Mouse (Mus musculus): Measurements from ENCODE around the gene Bmpr2.
A peak's percentile ranks its signal among the peaks of the same experiment; 100 is the strongest.
"Not testable (repeated sequence)": the region's sequence is repeated elsewhere in the genome, so short reads cannot be mapped to it uniquely, and the experiment has no call there.

The Bmpr2 gene

DNA sequence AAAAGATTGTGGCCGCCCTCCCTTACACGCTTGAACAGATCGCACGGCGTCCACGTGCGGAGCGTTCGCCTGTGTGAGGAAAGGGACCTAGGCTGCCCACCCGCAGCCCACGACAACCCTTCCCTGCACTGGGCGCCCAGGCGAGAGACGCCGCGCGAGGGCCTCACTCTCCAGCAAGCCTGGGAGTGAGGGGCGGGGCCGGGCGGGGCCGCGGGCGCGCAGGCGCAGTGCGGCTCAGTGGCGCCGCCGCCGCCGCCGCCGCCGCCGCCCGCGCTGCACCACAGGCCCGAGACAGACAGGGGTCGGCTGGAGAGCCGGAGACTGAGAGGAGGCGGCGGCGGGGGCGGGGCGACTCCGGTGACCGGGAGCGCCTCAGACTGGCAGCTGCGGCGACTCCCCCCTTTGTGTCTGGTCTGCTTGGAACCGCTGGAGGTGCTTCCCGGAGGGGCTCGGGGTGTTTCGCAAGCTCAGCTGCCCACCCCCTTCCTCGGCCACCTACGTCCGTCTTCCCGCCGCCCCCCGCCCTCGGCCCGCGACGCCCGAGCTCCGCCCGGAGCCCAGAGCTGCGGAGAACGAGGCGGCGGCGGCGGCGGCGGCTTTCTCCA, at the start of gene Bmpr2:
TSS of gene Bmpr2 (plus strand) at position 237 of the 605 bp plus-strand sequence.
- DNase-seq (ENCODE audit: low read depth, low spot score) = peak; percentile 87

DNA sequence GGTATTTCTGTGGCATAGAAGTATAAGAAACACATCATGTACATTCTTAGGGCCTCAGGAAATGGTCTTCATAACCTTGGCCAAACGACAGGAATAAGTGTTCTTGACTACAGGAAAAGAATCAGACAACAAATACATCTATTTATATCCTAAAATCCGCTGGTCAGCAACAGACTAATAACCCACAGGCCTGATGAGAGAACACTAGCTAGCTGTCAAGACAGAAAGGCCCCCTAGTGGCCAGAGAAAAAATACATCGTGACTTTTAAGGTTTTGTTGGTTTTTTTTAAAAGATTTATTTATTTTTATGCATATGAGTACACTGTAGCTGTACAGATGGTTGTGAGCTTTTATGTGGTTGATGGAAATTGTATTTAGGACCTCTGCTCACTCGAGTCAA, 43.3 kb upstream of the Bmpr2 start:
- peak; percentile 48 for DNase-seq (ENCODE audit: low read depth, low spot score)

GRCm38 (mm10) chr1:59725661-59726060, 37.5 kb upstream of the Bmpr2 start:
- DNase-seq (ENCODE audit: low read depth, low spot score) = no peak

DNA sequence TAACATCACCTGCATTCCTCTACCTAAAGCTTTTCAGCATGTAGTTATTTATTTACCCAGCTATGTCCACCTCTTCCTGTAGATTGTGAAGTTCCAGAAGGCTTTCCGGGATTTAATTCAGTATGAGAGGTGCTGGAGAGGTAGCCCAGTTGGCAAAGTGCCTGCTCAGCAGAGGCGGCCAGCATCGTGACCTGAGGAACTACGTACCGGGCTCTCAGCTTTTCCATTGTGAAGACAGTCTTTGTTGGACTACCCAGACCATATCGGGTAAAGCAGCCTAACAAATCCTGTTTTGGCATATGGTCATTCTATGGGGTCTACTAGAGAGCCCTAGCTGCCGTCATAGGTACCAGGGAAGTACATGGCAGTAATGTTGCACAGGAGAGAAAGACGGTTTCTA, 33.1 kb upstream of the Bmpr2 start:
- DNase-seq (ENCODE audit: low read depth, low spot score) = no peak

- DNase-seq (ENCODE audit: low read depth, low spot score) = no peak
Measured at GRCm38 (mm10) chr1:59730737-59731136, 32.5 kb upstream of the Bmpr2 start.

GRCm38 (mm10) chr1:59734076-59734475, 29.1 kb upstream of the Bmpr2 start:
- DNase-seq (ENCODE audit: low read depth, low spot score) = no peak

DNA sequence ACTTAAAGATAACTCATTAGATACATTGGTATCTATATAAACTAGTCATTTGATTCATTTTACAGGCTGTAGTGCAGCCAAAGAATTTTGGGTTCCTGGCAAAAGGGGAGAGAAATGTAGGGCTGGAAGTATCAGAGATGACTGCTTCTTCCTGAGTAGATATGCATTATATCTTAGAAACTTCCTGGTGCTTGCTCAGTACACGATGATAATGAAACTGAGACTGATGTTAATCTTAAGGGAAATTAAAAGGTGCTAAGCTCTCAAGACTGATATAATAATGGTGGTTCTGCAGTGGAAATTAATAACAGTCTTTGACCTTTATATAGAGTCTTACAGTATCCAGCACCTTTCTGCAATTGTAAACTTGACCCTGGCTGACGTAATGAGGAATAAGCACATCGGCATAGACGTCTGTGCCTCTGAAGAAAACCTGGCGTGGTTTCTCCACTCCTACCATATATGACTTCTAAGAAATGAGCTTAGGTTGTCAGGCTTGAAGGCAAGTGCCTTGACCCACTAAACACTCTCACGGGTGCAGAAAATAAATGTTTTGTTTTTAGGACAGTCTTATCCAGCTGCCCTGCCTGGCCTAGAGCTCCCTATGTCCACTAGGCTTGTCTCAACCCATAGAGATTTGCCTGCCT, 24.3 kb upstream of the Bmpr2 start:
- no peak for DNase-seq (ENCODE audit: low read depth, low spot score)

DNA sequence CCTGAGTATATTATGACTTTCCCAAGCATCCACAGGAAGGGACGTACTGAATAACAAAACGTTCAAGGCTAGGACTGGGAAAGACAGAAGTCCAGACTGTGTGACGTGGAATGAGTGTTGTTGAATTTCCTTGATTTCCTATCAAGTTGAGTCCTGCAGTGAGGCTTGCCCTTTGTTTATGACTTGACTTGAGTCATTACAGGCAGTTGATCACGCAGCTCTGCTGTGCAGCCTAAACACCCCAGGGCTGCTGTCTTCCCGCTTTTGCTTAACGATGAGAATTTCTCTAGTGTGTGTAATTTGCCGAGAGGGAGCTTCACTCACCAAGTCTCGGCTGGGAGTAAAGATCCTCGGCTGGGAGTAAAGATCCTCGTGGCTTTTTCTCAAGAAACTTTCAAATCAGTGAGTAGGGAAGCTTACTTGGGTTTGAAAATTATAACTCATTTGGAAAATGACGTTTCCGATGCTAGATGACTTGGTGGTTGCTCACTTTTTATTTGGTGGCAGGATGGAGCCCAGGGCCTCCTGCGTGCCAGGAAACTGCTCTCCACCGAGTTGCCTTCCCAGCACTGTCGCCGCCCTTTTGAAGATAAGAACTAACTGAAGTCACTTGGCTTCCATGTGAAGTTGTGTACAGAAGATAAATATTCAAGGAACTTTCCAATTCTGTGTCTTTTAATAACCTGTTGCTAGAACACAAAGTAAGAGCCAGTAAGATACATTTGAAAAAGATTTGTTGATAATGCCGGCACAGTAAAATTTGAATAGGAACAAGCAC, 23.4 kb upstream of the Bmpr2 start:
- no peak for DNase-seq (ENCODE audit: low read depth, low spot score)

- DNase-seq (ENCODE audit: low read depth, low spot score) = peak; percentile 28
Measured at GRCm38 (mm10) chr1:59749047-59749446, 14.2 kb upstream of the Bmpr2 start.

DNA sequence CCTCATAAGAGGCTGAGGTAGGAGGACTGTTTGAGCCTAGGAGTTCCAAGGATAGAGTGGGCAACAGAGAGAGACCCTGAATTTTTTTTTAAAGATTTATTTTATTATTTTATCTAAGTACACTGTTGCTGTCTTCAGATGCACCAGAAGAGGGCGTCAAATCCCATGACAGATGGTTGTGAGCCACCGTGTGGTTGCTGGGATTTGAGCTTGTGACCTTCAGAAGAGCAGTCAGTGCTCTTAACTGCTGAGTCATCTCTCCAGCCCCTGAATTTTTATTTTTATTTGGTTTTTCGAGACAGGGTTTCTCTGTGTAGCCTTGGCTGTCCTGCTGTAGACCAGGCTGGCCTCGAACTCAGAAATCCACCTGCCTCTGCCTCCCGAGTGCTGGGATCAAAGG, 13.5 kb upstream of the Bmpr2 start:
- DNase-seq (ENCODE audit: low read depth, low spot score) = not testable (repeated sequence)

- DNase-seq (ENCODE audit: low read depth, low spot score) = no peak
Measured at GRCm38 (mm10) chr1:59755298-59755697, 7.9 kb upstream of the Bmpr2 start.

DNA sequence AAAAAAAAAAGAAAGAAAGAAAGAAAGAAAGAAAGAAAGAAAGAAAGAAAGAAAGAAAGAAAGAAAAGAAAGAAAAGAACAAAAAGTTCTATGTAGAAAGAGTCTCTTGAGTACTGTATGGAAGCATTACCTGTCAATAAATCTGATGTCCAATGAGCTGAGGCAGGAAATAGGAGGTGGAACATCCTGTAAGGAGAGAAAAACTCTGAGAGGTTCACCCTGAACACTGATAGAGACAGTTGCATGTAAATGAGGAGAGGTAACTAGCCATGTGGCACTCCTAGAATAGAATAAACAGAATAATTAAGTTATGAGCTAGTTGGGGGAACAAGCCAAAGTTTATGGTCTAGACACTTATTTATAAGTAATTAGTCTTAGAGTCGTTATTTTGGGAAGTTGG, 4.9 kb upstream of the Bmpr2 start:
- no peak for DNase-seq (ENCODE audit: low read depth, low spot score)

- peak; percentile 84 for DNase-seq (ENCODE audit: low read depth, low spot score)
Measured at GRCm38 (mm10) chr1:59762208-59762607, 992 bp upstream of the Bmpr2 start.

DNA sequence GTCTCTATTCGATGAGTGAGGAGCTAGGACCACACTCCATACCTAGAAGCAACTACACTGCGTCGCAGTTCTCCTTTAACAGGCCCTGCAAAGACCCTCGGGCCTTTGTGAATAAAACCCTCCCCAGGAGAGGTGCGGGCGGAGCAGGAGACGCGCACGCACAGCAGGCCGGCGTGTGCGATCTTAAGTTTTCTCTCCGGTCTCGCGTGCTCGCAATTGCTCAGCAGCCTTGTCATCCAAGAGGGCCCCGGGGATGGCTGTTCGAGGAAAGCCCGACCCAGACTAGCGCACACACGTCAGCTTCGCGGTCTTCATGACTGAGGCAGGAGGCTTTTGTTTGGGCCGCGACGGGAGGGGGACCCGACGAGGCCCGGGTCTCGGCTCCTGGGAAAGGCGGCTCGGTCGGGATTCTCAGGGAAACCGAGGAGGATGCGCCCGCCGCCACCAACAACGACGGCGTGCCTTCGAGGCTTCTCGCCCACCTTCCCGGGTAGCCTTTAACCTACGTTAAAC, 493 bp upstream of the Bmpr2 start:
- DNase-seq (ENCODE audit: low read depth, low spot score) = peak; percentile 74

DNA sequence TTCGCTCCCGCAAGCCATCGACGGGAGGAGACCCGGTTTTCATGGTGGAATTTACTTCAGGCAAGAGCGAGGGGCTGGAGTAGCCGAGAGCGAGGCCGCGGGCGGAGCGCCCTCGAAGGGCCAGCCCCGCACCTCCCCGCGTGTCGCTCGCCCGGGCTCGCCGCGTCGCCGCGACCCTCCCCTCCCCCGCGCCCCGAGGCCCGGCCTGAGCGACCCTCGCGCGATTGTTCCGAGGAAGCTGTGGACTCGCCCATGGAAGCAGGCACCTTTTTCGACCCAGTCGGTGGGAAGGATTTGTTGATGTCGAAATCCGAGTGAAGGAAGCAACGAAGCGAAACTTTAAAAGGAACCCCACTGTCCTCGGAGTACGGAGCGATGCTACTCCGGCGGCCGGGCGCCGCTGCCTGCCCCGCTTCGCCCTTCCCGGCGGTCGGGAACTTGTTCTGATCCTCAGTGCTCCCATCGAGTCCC, 616 bp downstream of the Bmpr2 start:
- peak; percentile 60 for DNase-seq (ENCODE audit: low read depth, low spot score)

GRCm38 (mm10) chr1:59764407-59764971, 1.3 kb downstream of the Bmpr2 start:
- peak; percentile 44 for DNase-seq (ENCODE audit: low read depth, low spot score)

DNA sequence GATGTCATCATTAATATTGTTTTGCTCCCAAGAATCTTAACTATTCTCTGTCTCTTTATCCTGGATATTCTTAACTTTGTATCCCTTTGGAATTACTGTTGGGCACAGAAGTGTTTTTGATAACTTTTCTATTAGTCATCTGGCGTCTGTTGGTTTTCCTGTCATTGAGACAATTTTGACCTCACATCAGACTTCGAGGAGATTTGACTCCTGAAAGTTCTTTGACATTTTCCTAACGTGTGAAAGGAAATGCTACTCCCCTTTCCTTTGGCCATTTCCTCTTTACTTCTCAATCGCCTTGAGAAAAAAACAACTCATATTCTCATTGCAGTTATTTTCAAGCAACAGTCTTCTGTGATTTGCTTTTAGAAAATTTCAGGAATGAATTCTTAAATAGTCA, 2.1 kb downstream of the Bmpr2 start:
- DNase-seq (ENCODE audit: low read depth, low spot score) = peak; percentile 6

GRCm38 (mm10) chr1:59766626-59767025, 3.4 kb downstream of the Bmpr2 start:
- no peak for DNase-seq (ENCODE audit: low read depth, low spot score)

DNA sequence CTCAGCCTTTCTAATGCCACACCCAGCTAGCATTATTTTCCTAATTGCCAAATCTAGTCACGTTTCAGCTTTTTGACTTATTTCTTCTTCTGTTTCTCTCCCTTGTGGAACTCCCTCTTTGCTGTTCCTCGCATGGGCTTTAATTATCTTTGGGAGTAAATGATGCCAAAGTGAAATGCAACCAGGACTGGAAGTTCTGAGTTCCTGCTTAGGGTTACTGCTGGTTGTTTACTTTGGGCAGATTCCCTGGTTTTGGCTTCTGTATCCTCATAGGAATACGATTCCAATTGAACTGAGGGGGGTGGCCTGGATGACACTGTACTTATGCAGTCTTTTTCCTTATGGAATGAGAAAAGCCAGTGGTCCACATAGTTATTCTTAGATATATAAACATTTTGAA, 8.7 kb downstream of the Bmpr2 start:
- DNase-seq (ENCODE audit: low read depth, low spot score) = no peak

DNA sequence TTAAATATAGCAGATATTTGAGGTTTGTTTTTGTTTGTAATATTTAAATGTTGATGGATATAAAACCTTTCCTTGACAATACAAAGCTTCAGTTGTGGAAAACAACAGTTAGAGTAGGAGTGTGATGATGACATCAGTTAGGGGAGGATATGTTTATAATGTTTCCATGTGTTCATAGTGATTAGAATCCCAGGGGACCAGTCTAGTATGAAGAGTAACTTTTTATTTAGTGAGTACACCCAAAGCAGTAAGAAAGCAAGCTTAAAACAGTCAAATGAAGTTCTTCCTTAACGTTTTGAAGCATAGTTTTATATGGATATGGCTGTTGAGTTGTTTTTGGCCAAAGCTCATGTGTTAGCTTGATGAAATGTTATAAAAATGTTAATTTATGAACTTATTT, 17.9 kb downstream of the Bmpr2 start:
- no peak for DNase-seq (ENCODE audit: low read depth, low spot score)

DNA sequence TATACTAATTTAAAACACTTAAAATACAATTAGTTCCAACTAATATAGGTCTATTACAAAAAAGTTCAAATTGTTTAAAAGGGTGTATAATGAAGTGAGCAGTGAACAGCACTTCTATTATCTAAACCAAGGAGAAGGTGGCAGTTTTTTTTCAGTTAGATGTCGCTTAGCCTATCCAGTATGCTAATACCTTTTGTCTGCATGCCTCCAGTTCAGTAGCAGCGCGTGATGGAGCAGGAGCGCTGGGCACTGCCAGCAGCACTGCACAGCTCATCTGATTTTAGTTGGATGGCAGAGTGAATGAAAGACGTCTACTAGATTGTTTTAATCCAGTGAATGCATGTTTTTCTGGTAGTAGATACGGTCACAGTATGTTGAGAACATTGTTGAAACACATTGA, 25.8 kb downstream of the Bmpr2 start:
- DNase-seq (ENCODE audit: low read depth, low spot score) = no peak

- no peak for DNase-seq (ENCODE audit: low read depth, low spot score)
Measured at GRCm38 (mm10) chr1:59789741-59790140, 26.5 kb downstream of the Bmpr2 start.
